Mouse (Mus musculus) spleen, adult 2 months (tissue): ENCODE data around the gene Cyp4f18.

Source experiments
- CTCF ChIP-seq: fragments of 200-500 bp; IDR thresholded peaks from 2 replicates; pipeline ENCODE4 v1.5.1; 2011; ENCODE audit warnings: mild to moderate bottlenecking, inconsistent platforms; ENCODE audit not compliant: insufficient read depth, insufficient read length, insufficient replicate concordance; ENCODE audit errors: extremely low read depth
- POLR2A ChIP-seq: fragments of 200-500 bp; IDR thresholded peaks from 2 replicates; pipeline ENCODE4 v1.6.1; 2011; ENCODE audit warnings: low read depth, low read length, inconsistent platforms

- no peak for TF ChIP-seq CTCF
- TF ChIP-seq POLR2A, result no peak
Observed at GRCm38 (mm10) chr8:71968100-71968499, 41.3 kb downstream of the Cyp4f18 start.
